Mouse (Mus musculus) ovary, postnatal 10 days (tissue): ENCODE results near the gene Stom.

Experiments
- DNase-seq: peaks from one replicate; pipeline ENCODE4 v3.0.0; 2022; ENCODE audit warnings: low spot score

Gene Stom

DNA sequence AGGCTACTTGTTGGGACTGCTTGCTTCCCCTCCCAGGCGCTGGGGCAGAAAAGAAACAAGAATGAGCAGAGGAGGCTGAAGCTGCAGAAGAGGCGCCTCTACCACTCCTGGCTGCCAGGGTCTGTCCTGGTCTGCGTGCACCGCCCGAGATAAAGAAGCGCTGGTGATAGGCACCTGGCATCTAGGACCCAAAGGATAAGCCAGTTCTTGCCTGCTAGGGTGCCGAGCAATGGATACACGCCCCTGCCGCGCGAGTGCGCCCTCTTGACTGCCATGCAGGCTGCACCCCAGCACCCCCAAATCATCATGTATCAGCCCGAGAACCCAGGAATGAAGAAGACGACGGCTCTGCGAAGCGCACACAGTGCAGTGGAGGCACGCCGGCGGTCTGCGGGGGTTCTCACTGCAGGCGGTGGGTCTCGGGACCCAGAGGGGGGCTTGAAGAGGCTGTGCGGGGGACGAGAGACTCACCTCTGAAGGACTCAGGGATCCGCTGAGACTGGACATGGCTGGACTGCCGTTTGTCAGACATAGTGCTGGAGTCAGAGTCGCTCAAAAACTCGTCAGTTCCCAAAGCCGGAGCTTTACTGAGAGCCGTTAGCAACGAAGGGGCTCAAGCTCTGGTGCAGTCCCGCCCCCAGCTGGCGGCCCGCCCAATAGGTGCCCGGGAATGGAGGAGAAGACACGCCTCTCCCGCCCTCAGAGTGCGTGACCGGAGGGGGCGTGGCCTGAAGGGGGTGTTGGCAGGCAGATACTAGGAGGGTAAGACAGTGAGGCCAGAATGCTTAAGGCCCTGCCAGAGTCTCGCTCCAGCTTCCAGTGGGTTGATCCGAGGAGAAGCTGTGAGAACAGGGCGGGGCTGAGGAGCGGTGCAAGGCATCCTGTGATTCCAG is at the start of gene Stom:
TSS of gene Stom (minus strand) at position 589 of the 893 bp plus-strand sequence.
- peak; percentile 100 for DNase-seq

DNA sequence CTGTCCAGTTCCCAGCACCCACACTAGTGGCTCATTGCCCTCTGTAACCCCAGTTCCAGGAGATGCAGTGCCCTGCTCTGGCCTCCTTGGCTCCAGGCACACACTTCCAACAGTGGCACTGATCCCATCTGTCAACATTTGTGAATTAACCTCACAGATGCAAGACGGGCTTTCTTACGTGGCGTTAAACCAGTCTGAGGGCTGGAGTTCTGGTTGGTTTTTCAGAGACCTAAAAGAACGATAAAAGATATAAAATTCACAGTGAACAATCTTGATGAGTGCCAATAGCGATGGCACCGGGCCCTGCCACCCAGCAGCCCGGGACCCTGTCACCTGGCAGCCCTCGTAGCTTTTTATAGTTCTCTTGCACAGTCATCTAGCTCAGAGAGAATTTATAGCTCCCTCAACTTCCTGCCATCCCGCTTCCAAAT is 48.7 kb upstream of the Stom start:
- DNase-seq = no peak

DNA sequence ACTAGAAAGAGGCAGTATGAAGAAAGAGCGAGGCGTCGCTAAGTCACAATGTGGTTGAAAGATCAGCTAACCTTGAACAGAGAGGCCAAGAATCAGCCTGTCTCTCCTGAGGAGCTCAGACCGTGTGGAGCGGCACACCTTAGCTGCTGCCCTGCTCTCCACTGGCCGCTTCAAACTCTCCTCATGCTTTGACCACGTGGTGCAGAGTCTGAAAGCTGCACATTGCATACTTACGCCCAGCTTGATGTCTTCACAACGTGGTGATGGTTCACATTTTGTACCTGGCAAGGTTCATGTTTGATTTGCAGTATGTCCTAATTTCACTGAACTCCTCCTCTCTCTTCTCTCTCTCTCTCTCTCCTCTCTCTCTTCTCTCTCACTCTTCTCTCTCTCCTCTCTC is 42.5 kb upstream of the Stom start:
- no peak for DNase-seq

DNA sequence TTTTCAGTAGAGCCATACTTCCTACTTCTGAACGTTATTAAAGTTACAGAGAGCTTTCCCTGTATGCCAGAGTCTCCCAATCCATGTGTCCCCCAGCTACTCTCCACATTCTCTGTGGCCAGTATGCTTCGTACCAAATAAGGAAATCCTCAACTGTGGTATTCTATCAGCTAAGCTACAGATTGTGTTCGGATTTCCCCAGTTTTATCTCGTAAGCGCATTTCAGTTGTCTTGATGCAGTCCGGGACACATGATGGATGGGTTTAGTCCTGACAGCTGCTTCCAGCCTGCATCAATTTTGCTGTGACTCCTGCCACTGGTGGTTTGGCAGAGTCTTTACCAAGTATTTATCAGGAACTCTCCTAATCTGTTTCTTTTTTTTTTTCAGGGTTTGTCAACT is 40.8 kb upstream of the Stom start:
- DNase-seq = no peak

DNA sequence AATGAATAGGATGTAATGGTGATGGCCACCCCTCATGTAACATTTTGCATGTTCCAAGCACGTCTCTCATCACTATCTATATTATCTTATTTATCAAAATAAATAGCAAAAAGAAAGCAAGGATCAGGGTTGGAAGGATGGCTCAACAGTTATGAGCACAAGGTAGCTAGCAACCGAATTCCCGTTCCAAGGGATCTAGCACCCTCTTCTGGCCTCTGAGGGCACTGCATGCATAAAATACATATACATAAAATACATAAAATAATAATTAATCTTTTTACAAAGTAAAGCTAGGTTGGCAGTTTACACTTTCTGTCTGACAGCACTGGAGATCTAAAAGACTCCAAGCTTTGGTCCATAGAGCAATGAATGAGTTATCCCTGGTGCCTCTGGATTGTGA is 36.2 kb upstream of the Stom start:
- no peak for DNase-seq

DNA sequence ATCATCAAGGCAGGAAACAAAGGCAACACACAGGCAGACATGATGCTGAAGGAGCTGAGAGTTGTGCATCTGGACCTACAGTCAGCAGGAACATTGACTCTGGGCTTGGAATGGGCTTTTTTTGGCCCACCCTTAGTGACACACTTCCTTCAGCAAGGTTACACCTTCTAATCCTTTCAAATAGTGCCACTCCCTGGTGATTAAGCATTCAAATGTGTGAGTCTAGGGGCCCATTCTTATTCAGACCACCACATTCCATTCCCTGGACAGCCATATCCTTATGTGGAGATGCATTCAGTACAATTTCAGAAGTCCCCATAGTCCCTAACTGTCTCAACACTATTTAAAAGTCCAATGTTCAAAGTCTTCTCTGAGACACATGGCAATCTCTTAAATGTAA is 33.9 kb upstream of the Stom start:
- DNase-seq = no peak

DNA sequence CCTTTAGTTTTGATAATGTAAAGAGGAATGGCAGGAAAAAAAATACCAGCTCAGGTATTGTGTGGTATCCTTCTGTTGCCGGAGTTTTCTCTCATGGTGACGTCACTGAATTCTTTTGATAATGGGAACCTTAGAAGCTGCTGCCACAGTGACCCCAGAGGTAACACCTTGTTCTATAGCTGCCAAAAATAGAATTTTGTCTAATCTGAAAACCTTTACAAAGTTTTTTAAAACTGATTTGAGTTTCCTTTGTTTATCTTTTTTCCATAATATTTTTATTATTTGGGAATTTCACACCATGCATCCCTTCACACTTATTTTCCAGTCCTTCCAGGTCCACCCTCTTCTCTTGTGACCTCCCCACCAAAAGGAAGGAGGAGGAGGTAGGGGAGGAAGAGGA is 30.9 kb upstream of the Stom start, which contains the start of gene 4930568D16Rik:
TSS of gene 4930568D16Rik (minus strand) at position 101 of the 400 bp plus-strand sequence.
- no peak for DNase-seq

DNA sequence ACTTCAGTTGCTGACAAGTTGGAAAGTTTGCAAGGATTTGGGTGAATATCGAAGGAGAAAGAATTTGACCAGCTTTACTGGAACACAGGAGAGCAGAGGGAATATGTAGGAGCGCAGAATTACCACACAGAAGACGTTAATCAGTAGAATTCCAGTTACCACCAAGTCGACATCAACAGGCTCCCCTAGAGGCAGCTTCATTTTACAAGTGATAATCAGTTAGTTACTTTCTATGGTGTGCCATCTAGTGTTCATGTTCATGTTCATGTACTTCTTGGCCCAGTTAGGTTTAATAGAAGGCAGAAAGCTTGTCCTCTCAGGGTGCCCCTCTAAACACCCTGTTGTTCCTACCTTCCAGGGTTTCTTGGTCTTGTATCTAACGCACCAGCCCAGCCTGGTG is 12.4 kb upstream of the Stom start:
- no peak for DNase-seq

DNA sequence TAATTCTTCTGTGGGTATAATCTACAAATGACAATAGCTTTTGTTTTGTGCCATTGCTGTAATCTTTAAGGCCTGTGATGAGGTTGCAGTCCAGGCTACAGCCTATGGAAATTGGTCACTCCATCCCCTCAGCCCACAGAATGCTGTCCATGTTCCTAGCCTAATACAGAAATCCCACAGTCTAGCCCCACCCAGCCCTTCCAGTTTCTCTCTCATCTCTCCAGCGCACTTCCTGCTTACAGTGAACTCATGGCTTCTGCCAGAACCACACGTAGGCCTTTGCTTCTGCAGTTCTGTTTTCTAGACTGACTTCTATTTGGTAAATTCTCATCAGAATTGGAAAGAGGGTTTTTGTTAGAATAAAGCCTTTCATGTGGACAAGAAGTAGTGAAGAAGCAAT is 9.2 kb upstream of the Stom start:
- DNase-seq = no peak

DNA sequence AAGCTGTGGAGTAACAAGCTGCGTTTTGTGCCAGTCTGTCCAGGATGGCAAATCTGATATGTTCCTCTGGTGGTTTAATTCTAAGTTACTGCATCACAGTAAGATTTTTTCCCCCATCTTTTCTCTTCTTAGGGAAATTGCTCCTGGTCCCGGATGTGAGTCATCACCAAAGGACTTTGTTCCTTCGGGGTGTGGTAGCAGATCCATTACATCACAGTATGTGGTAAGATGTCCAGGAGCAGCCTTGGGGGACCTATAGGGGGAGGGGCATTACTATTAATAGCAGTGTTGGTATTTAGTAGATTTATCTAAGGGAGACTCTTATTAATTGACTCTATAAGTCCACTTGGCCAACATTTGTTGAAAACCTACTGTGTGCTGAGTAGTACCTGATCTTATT is 5.8 kb upstream of the Stom start:
- no peak for DNase-seq

DNA sequence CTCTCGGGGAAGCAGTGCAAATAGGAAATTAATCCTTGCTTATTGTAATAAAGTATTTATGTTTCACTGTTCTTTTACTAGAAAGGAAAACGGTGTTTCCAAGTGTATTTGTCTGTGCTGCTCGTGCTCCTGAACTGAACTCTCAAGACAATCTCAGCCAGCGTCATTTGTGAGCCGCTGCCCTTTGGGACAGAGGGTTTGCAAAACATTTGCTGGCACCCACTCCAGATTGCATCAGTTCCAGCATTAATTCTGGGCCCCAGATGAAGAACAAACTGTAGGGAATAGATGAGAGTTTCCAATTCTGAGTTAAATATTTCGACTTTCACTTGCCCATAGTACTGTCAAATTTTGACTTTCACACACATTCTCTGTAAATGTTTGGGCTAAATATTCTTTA is 1.9 kb upstream of the Stom start:
- DNase-seq = no peak

DNA sequence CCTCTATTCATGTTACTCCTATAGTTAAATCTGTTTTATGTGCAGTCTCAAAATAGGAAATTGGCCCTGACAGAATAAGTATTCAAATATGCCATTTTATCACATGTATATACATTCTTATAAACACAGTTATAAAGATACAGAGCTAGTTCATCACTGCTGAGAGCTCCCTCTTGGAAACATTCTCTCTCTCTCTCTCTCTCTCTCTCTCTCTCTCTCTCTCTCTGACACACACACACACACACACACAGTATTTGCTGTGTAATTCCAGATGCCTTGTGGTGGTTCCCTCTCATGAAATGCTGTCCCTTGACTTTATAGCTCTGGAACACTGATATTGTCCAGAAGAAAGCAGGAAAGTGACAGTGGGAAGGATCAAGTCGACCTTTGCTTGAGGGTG is 1.3 kb upstream of the Stom start:
- DNase-seq = no peak

DNA sequence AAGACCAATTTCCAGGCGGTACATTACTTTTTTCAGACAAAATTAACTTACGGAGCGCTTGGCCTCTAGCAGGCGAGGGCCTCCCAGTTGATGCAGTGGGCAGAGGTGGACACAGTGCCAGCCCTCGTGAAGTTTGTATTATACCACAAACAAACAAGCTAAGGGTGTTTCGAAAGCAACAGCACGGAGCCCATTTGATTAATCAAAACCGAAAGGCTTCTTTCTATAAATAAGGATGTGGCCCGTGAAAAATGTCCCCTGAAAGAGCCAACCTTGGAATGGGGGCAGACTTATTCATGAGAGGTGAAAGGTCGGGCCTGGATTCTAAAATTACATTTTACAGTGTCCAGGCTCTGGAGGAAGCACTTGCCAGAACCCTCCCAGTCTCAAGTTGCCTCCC is 643 bp upstream of the Stom start:
- no peak for DNase-seq

DNA sequence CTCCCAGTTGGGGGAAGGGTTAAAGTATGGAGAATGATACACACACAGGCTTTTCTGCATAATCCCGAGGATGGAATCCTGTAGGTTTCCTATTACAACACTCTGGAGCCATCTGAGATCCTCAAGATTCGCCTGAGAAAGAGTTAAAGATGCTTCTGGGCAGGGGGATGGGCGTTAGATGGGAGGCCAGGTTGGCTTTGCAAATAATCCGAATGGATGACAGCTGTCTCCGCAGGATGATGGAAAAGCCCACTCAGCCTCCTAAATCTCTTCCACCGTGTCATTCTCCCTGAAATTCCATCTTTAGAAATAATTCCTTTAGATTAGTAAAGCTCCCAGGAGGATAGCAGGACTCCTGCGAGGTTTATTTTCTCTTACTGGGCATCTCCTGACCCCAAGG is 1.2 kb downstream of the Stom start:
- DNase-seq = no peak

DNA sequence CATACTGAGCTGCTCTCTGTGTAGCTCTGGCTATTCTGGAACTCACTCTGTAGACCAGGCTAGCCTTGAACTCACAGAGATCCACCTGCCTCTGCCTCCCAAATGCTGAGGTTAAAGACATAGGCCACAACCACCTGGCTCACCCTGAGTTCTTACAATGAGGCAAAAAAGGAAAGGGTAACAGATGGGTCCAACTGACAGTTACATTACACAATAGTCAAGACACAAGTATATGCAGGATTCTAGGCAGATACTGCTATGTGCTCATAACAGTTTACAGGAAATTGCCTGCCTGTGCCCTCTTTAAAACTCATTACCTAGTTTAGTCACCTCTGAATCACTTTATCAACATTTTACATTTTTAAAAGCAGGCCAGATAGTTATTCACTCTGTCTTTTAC is 3.1 kb downstream of the Stom start:
- no peak for DNase-seq

DNA sequence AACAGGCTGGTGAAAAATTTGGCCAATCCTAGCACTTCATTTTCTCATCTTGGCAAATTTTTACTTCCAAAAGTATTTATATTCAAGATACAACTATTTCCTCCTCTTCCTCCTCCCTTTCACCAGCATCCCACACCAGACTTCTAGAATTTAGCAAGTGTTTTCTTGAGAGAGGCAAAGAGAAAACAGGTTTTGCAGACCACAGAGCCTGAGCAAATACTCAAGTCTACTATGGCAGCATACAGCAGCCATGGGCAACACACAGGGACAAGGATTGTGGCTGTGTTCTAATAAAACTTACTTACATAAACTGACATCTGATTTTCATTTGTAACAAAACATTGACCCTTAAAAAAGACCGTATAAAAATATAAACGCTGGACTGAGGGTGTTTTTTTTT is 5.6 kb downstream of the Stom start:
- no peak for DNase-seq

DNA sequence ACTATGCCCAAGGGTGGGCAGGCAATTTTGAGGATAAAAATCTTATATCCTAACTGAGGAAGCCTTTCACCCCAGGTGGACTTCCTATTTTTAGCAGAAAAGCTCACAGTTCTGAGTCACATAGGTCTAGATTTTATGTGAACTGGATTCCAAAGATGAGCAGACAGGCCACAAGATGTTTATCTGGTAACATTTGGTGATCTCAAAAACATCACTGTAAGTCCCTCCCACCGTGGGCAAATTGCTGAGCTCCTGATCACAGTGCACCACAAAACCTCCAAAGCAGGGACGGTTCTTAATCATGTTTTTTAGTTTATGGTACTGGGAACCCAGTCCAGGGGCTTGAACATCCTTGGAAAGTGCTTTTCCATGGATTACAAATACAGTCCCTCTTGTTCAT is 7.7 kb downstream of the Stom start:
- DNase-seq = no peak

DNA sequence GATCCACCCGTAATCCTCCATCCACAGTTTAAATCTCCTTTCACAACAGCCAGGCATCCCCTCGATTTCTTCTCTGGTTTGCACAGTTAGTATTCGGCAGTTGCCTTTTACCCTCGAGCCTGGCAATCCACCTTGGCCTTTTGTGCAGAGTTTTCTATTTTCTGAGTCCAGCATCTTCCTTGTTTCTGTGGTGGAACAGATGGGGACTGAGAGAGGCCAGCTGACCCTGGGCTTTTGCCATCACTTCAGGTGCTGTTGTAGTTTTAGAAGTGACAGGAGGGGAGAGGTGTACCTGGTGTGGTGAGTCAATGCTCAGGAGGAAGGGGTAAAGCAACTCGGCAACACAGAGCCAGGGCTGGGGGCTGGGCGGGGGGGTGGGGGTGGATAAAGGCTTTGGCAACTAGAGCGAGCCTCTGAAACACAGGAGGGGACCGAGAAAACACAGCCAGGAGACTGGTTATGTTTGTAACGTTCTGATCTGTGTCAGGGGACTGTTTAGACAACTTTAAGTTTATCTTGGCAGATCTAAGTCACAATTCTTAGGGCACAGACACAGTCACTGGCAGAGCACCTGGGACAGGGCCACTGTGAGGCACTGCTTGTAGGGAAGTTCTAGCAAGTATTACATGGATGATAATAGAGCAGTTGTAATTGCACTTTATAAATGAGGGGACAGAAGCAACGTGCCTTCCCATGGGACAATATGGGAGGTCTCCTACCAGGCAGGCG is 8.5 kb downstream of the Stom start:
- no peak for DNase-seq

DNA sequence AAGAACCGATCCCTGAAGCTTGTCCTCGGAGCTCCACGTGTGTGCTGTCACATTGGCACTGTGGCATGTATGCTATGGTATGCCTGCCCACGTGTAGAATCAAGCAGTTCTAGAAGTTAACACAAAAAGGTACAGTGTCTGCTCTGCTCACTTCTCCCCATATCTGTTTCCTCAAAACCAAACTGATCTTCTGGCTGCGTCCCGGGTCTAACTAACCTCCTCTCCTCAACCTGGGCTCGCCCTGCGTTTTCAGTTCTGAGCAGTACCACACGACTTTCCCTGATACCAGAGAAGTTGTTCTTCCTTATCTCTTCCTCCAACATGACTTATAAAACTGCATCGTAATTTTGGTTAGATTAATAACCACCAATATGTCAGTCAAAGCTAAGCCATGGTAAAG is 9.2 kb downstream of the Stom start:
- no peak for DNase-seq

DNA sequence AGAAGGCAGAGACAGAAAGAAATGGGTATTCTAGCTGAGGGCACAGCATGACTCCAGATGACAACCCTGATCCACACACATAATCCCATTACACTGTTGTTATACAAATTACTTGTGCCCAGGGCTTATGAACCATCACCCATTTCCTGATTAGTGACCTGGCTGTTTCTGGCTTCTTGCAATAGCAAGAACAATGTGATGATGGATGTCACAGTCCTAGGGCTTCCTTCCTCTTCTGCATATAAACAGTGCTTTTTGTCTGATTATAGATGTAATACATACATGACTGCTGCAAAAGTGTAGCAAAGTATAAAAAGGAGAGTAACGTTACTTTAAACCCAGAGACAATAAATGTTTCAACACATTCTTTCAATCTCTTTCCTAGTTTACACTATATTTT is 9.8 kb downstream of the Stom start:
- no peak for DNase-seq

DNA sequence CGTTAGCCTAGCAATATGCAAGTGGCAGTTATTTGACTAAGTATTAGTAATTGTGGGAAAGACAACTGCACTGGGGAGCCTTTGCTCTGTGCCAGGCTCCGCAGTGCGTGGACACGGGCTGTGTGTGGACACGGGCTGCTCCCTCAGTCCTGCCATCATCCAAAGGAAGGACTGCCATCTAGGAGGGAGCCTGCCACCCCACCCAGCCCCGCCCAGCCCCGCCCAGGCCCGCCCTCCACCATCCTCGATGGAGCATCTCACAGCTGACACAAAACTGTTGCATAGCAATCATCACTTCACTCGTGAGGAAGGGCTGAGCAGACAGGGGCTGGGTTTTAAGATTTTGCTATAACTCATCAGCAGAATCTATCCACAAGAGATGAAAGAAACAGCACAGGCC is 10.8 kb downstream of the Stom start:
- no peak for DNase-seq

DNA sequence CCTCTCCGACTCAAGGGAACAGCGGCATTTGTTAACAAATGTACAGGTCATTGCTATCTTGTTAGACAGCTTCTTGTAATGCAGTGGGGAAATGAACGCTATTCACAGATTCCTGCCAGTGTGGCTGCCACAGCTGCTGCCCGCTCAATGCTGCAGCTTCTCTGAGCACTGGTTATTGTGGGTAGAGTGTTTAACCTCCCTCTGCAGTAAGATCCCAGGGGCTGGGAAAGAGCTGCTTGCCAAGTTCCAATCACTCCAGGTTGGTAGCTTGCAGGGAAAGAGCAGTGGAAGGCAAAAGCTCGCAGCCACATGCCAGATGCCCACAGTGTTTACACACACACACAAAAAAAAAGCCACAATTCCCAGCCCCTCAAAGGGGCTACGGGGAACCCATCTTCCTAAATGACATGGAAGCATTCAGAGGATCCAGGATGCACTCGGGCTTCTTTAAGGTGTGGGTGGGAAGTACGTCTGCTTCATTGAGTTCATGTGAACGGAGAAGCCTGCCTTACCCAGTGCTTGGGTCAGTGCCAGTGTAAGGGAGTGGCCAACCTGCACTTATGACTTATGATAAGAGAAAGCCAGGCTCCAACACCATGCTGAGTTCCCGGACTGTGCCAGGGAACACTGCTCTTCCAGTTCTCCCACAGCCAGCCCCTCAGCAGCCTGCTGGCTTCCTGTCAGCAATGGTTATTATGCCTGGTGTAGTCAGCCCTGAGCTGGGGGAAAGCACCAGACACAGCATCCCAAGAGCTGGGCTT is 14.2 kb downstream of the Stom start:
- no peak for DNase-seq

DNA sequence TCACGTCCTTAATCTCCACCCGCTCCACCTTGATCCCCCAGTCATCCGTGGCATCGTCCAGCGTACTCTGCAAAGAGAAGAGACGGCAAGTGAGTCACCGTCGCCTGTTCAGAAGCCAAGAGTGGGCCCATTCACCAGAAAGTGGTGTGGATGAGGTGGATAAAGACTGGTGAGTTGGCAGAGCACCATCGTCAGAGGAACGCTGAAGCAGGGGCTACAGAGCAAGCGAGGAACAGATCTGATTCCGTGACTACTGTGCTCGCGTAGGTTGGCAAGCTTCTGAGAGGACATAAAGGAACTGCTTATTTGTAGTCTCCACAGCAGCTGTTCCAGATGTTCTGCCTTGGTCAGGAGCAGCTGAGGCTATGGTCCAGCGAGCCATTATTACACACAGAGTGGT is 16.4 kb downstream of the Stom start:
- no peak for DNase-seq
